Mouse (Mus musculus): ENCODE results near the gene Naga.

- 0 out of 2 replicates have a peak, but pooled peaks have one; percentile 30 for TF ChIP-seq POLR2A (IDR thresholded peaks at IDR 0.05; ENCODE audit: insufficient read depth, low read depth, low read length)
- TF ChIP-seq CTCF (IDR thresholded peaks at IDR 0.05) = no peak
- no peak for TF ChIP-seq EP300 (IDR thresholded peaks at IDR 0.05; ENCODE audit: insufficient read depth, low read depth, low read length)
These were observed 11.6 kb upstream of the Naga start for GRCm38 (mm10) chr15:82350349-82350748.
